9 mouse cellular contexts compared by ENCODE assay signal in genomic region chr2:71376433-71376906, GRCm38 (mm10). TPM values are rescaled to one million over a fixed set of nuclear protein-coding genes. Genes with fewer than 3 reads are reported as not detected.
A peak's percentile ranks its signal among the peaks of the same experiment; 100 is the strongest.
DNase-seq lines count a peak whose midpoint lies in the region; ATAC-seq lines count a peak whose summit lies in the region.
"Had no signal": no experiment of that assay in that cellular context is flagged by ENCODE, and none has a peak within 500 bp of the region (broad histone marks: within the 10 kb centered on the region; RNA-seq: fewer than 3 reads in every experiment).

No protein-coding gene starts in this region.

- no peaks in the 10 kb centered on the region for H3K4me1 ChIP-seq in kidney, embryonic 16.5 days (ENCODE audit: insufficient read depth, low read length)
- no peaks in the 10 kb centered on the region for H3K4me1 ChIP-seq in intestine, embryonic 14.5 days (replicated peaks; ENCODE audit: control insufficient read depth, insufficient read depth, low read length)

- no peak for DNase-seq in kidney, adult 9 months
- DNase-seq in T-cell, adult 2 months (ENCODE audit: low spot score): peak; percentile 12
- DNase-seq in intestine, embryonic 14.5 days (ENCODE audit: low spot score): no peak
- no peak for DNase-seq in left cerebral cortex, postnatal 36 days (ENCODE audit: low spot score in 2 of 2)
- DNase-seq in left cerebral cortex, adult 11 months (ENCODE audit: low spot score): no peak
- DNase-seq in adrenal gland, adult 2 months: no peak

- no peaks in the 10 kb centered on the region for H3K9me3 ChIP-seq in kidney, embryonic 16.5 days (ENCODE audit: low read length)
- no peaks in the 10 kb centered on the region for H3K9me3 ChIP-seq in intestine, embryonic 14.5 days (ENCODE audit: control insufficient read depth, low read length)

- ATAC-seq in kidney, embryonic 16.5 days (ENCODE audit: low FRiP score, low TSS enrichment): no peak; the same call in 1 of the 2 replicates
- no peak for ATAC-seq in intestine, embryonic 14.5 days (replicated peaks; ENCODE audit: low FRiP score, low TSS enrichment, low read depth)
- ATAC-seq in neutrophil, adult 5-6 weeks (ENCODE audit: extremely low read depth, insufficient number of reproducible peaks, low FRiP score, poor library complexity, severe bottlenecking): peak; percentile 38; the same call in 1 of the 2 replicates

- intact Hi-C loops in left cerebral cortex, postnatal 36 days (cut with DNase I): no loop called here

- WGBS in kidney, embryonic 16.5 days: 43% methylated on average over 11 of the region's 11 CpGs
- WGBS in intestine, embryonic 14.5 days: 34% methylated on average over 11 of the region's 11 CpGs

- H3K4me2 ChIP-seq in kidney, embryonic 16.5 days (replicated peaks; ENCODE audit: low read depth, low read length): peak overlapping the region; percentile 13; the same call in 1 of the 2 replicates
- H3K4me2 ChIP-seq in intestine, embryonic 14.5 days (ENCODE audit: low read length): peak overlapping the region; percentile 23; the same call in 1 of the 2 replicates
- H3K4me2 ChIP-seq: hindbrain, embryonic 14.5 days had no signal

- H3K27ac ChIP-seq in kidney, embryonic 16.5 days (ENCODE audit: low read length): no peak overlapping the region
- H3K27ac ChIP-seq in intestine, embryonic 14.5 days (ENCODE audit: low read depth): no peak overlapping the region
- H3K27ac ChIP-seq: hindbrain, embryonic 14.5 days had no signal

- no peaks in the 10 kb centered on the region for H3K27me3 ChIP-seq in kidney, embryonic 16.5 days (ENCODE audit: insufficient read depth, low read length)
- no peaks in the 10 kb centered on the region for H3K27me3 ChIP-seq in intestine, embryonic 14.5 days (replicated peaks; ENCODE audit: control insufficient read depth, insufficient read depth, low read length)

- no peak overlapping the region for H3K4me3 ChIP-seq in kidney, embryonic 16.5 days (ENCODE audit: low read length)
- no peak overlapping the region for H3K4me3 ChIP-seq in intestine, embryonic 14.5 days (ENCODE audit: low read depth, low read length)

- no peak overlapping the region for H3K9ac ChIP-seq in kidney, embryonic 16.5 days (replicated peaks; ENCODE audit: low read length)
- H3K9ac ChIP-seq in intestine, embryonic 14.5 days (ENCODE audit: low read length): no peak overlapping the region
- H3K9ac ChIP-seq: hindbrain, embryonic 14.5 days had no signal

- H3K36me3 ChIP-seq in kidney, embryonic 16.5 days (ENCODE audit: insufficient read depth, low read length): no peaks in the 10 kb centered on the region
- no peaks in the 10 kb centered on the region for H3K36me3 ChIP-seq in intestine, embryonic 14.5 days (ENCODE audit: control insufficient read depth, insufficient read depth, low read length)

RNA-seq across cellular contexts. Expression of gene Slc25a12, which starts 8.9 kb away (rescaled TPM):
- 50.3 and 53.3 TPM in 2 replicates for polyA plus RNA-seq in kidney, embryonic 16.5 days (2015; fragmentation: Nextera tagmentation; extraction: Ambion mirVana)
- polyA plus RNA-seq in intestine, embryonic 14.5 days (2014; fragmentation: Nextera tagmentation; extraction: Ambion mirVana): 27.5 and 30.7 TPM in 2 replicates
- total RNA-seq in neutrophil, adult 5-6 weeks (2017): 36.6 and 40.6 TPM in 2 replicates
- total RNA-seq in left cerebral cortex, postnatal 36 days (2021): 100 to 1,000 TPM; 159 to 163 TPM
- total RNA-seq in adrenal gland, adult 2 months (2021): 10 to 100 TPM; 60.7 to 74.1 TPM
- polyA plus RNA-seq in adrenal gland, adult 2 months (2012; rRNA removed): 32.8 and 46.3 TPM in 2 replicates

RNA-seq across cellular contexts. Expression of gene Hat1, which starts 12.3 kb away (rescaled TPM):
- polyA plus RNA-seq in kidney, embryonic 16.5 days (2015; fragmentation: Nextera tagmentation; extraction: Ambion mirVana): 129 and 134 TPM in 2 replicates
- polyA plus RNA-seq in intestine, embryonic 14.5 days (2014; fragmentation: Nextera tagmentation; extraction: Ambion mirVana): 116 and 126 TPM in 2 replicates
- 33.9 and 37.0 TPM in 2 replicates for total RNA-seq in neutrophil, adult 5-6 weeks (2017)
- total RNA-seq in left cerebral cortex, postnatal 36 days (2021): 10 to 100 TPM; 16.7 TPM
- total RNA-seq in adrenal gland, adult 2 months (2021): 10 to 100 TPM; 27.5 to 28.1 TPM
- polyA plus RNA-seq in adrenal gland, adult 2 months (2012; rRNA removed): 0.62 and 0.66 TPM in 2 replicates
